Mouse (Mus musculus): ENCODE results near the gene Man1c1.

The Man1c1 gene

DNA sequence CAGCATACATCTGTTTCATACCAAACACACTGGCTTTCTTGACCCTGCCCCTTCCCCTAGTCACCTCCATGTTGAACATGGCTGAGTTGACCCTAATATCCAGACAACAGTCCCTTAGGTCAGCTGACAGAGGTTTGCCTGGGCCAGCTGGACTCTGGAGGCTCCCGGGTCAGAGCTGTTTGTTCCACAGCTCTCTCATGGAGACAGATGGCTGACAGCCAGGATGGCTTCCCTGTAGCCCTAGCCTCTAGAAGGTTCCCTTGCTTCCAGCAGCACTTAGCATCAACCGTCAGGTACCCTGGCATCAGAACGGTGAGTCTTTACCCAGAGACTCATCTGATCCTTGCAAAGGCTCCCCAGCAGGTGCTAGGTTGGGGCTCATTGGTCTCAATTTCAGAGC is 93.5 kb downstream of the Man1c1 start:
- in situ Hi-C loops (cut with MboI, MseI) = no loop called here

DNA sequence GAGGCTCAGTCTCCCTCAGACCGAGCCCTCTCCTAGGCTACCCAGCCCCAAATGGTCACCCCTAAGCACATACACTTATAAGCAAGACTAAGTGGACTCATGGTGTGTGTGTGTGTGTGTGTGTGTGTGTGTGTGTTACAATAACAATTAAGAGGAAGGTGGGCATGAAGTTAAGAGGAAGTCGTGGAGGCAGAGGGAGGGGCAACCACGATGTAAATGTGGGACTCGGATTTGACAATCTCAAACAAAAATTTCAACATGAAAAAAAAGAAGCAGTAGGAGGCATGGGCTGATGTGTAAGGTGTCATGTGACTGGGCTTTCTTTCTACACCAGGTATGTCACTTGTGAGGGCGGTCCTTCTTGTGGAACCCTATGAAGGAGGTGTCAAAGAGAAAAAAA is 96.4 kb downstream of the Man1c1 start:
- in situ Hi-C loops (cut with MboI, MseI) = no loop called here

- in situ Hi-C loops (cut with MboI, MseI) = no loop called here
These were observed 98.0 kb downstream of the Man1c1 start for GRCm38 (mm10) chr4:134606054-134606453.

DNA sequence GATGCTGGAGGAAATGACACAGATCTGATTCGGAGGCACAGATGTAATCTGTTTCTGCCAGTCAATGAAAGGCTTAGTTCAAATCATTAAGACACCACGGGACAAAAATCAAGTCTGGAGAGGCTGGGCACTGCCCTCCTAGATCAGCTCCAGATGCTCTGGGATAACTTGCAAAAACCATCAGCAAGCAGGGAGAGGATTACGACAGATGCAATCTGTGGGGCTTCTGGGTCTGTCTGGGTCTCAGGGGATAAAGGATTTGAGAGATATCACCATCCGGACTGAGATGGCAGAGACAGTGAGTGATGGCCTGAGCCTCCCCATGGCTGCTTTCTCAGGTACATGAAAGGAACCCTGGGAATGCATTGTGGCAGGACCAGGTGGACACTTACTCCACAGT is 99.6 kb downstream of the Man1c1 start:
- in situ Hi-C loops (cut with MboI, MseI) = no loop called here

DNA sequence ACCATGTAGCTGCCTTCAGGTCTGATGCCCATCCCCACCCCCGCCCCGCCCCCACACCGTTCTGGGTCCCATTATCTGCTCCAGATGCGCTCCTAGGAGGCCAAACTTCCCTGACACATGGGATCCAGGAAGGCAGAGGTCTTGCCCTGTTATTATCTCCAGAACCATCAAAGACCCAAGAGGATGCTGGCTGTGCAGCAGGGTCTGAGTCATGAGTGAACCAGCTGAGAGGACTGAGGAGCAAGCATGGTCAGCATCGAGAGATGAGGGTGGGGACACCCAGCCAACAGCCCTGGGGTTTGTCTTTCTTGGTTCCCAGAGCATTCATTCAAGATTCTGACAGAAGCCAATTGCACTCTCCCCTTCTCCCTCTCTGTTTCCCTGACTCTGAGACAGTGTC is 100.5 kb downstream of the Man1c1 start:
- in situ Hi-C loops (cut with MboI, MseI) = no loop called here

GRCm38 (mm10) chr4:134602610-134603009 is 101.5 kb downstream of the Man1c1 start:
- in situ Hi-C loops (cut with MboI, MseI) = no loop called here

- in situ Hi-C loops (cut with MboI, MseI) = no loop called here
These were observed 102.1 kb downstream of the Man1c1 start for GRCm38 (mm10) chr4:134601981-134602380.

GRCm38 (mm10) chr4:134601404-134601803 is 102.7 kb downstream of the Man1c1 start:
- in situ Hi-C loops (cut with MboI, MseI) = no loop called here

- in situ Hi-C loops (cut with MboI, MseI) = no loop called here
These were observed 103.3 kb downstream of the Man1c1 start for GRCm38 (mm10) chr4:134600777-134601176.

DNA sequence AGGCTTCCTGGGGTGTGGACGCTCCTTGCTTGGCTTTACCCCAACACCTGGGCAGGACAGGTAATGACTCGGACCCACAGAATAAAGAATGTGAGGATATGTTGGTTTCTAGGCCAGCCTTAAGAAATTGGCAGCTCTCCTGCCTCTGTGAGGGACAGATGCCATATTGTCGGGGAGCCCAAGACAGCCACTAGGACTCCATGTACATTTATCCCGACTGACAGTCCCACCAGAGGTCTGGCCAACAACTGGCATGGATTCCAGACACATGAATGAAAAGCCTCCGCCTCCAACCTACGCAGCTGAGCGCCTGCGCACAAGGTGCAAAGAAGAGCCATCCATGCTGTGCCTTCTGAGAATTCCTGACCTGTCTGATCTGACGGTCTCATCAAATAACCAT is 104.0 kb downstream of the Man1c1 start:
- in situ Hi-C loops (cut with MboI, MseI) = no loop called here

DNA sequence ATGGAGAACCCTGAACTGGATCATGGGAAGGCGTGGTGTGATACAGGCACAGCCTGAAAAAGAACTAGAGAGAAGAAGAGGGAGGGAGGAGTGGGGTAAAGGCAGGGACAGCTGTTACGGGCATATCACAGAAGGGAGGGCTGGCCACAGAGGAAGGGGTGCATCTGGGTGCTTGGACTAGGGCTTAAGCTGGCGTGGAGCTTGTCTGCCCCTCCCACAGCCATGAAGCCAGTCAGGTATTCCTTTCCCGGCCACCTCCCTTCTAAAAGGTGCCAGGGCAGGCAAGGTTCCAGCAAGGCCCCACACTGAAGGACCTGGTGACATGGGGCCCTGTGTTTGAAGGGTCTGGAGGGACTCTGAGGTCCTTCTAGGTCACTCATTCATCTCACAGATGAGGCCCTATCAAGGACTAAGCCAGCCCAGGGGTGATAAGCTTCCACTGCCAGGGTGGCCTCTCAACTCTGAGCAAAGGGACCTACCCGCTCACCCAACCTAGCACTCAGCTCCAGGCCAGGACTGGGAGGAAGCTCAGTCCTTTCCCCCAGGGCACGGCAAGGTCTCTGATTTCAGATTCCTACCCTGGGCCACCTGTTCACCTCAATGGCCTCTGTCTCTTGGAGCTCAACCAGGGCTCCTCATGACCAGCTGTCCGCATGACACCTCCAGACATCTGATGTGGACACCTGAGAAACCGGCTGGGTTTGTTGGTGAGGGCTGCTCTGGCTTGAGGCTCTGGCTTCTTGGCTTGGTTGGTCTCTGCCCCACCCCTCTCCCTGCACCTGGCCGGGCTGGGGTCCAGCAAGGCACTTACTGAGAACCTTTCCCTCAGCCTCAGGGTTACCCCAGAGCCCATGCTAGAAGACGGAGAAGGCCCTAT is 107.0 kb downstream of the Man1c1 start:
- in situ Hi-C loops (cut with MboI, MseI) = loop anchor here (10.0 kb wide), 1 partner anchor 548 kb away; no protein-coding TSS in a partner anchor

- in situ Hi-C loops (cut with MboI, MseI) = loop anchor here (10.0 kb wide), 1 partner anchor 550 kb away; no protein-coding TSS in a partner anchor
These were observed 109.2 kb downstream of the Man1c1 start for GRCm38 (mm10) chr4:134594731-134595439.

- in situ Hi-C loops (cut with MboI, MseI) = loop anchor here (10.0 kb wide), 1 partner anchor 552 kb away; no protein-coding TSS in a partner anchor
These were observed 111.6 kb downstream of the Man1c1 start for GRCm38 (mm10) chr4:134592442-134592841.

DNA sequence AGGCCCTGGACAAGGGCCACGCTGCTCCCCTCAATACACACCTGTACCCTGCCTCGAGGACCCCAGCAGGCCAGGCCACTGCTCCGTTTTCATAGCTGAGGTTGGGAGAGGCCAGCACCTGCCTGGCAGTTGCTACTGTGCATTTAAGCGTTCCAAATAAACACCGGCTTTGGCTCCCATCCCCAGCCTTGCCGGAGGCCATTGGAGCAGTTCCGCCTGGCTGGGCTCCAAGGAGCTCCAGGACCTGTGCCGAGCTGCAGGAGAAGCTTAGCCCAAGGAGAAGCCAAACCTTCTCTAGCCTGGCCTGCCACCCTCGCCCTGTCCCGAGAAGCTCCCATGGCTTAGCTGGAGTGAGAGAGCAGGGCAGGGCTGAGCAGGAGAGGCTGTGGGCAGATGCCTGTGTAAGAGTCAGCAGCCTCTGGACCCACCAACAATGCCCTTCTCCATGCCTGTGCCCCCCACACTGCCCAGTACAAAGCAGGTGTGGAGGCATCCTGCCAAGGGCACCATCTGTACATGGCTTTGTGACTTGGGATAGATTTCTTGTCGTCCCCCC is 112.5 kb downstream of the Man1c1 start:
- in situ Hi-C loops (cut with MboI, MseI) = loop anchor here (10.0 kb wide), 1 partner anchor 553 kb away; no protein-coding TSS in a partner anchor

GRCm38 (mm10) chr4:134590227-134590926 is 113.7 kb downstream of the Man1c1 start:
- in situ Hi-C loops (cut with MboI, MseI) = loop anchor here (10.0 kb wide), 1 partner anchor 554 kb away; no protein-coding TSS in a partner anchor

DNA sequence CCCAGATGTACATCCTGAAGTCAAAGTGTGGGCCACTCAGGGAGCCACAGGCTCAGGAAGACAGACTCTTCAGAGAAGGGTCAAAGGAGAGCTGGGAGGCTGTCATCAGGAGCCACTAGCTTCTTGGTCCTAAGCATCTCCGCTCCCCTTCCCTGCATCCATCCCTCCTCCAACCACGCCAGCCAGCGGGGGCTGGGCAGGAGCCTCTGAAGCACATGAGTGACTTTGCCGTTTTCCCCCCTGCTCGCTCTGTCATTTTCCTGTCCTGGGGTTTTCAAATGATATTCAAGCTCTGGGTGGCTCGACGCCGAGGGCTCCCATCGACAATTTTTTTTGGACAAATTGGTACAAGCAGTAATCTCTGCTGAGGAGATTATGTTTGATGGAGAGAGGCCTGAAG is 114.3 kb downstream of the Man1c1 start:
- in situ Hi-C loops (cut with MboI, MseI) = loop anchor here (10.0 kb wide), 1 partner anchor 555 kb away; no protein-coding TSS in a partner anchor

DNA sequence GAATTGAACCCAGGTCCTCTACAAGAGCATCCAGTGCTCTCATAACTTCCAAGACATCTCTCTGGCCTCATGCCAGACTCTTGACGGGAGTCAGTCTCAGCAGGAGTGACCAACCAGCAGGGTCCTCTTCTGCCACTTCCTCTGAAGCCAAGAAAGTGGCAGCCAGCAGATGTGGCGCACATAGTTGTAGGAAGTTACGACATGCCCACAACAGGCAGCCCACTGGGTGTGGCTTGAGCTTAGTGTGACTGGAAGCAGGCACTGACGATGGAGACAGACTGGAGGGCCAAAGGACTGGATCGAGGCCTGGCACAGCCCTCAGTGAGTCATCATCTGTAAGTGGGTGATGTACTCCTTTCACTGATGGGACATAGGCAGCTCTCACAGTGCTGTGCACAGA is 115.1 kb downstream of the Man1c1 start:
- in situ Hi-C loops (cut with MboI, MseI) = no loop called here

DNA sequence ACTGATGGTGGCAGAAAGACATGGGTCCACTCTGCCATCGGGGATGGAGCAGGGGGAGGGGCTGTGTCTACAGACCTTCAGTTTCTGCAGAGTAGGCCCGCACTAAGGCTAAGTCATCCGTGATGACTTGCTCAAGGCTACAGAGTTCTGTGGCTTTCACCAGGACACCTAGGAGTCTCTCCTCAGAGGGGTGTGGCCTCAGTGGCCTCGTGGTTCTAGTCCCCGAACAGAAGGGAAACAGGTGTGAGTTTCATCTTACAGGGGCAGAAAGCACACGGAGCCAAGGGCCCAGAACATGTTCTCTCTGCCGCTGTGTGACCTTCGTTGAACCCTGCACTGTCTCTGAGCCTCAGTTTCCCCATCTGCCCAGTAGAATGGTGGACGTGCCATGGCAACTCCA is 115.8 kb downstream of the Man1c1 start:
- in situ Hi-C loops (cut with MboI, MseI) = no loop called here

GRCm38 (mm10) chr4:134587636-134588197 is 116.4 kb downstream of the Man1c1 start:
- in situ Hi-C loops (cut with MboI, MseI) = no loop called here

- in situ Hi-C loops (cut with MboI, MseI) = no loop called here
These were observed 117.5 kb downstream of the Man1c1 start for GRCm38 (mm10) chr4:134586631-134587030.

DNA sequence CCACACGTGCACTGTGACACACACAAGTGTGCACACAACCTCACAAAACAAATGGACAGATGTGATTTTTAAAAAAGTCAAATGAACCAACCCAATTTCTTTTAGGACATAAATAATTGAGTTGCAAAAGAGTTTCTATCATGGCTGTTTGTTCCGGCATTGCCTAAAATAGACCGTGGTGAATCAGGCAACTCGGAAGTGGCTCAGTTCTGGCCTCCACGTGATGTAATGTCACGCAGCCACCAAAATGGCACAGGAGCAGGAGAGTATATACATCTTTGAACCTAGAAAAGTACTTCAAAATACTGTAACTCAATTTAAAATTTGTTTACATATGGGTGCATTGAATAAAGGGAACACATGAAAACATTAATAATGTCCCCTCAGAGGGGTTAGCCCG is 118.0 kb downstream of the Man1c1 start:
- in situ Hi-C loops (cut with MboI, MseI) = no loop called here

Data from T-helper 2 cell (primary cell).